Mouse (Mus musculus): ENCODE data around the gene Orai2.
"Not testable (repeated sequence)": the region's sequence is repeated elsewhere in the genome, so short reads cannot be mapped to it uniquely, and the experiment has no call there.

Gene Orai2

DNA sequence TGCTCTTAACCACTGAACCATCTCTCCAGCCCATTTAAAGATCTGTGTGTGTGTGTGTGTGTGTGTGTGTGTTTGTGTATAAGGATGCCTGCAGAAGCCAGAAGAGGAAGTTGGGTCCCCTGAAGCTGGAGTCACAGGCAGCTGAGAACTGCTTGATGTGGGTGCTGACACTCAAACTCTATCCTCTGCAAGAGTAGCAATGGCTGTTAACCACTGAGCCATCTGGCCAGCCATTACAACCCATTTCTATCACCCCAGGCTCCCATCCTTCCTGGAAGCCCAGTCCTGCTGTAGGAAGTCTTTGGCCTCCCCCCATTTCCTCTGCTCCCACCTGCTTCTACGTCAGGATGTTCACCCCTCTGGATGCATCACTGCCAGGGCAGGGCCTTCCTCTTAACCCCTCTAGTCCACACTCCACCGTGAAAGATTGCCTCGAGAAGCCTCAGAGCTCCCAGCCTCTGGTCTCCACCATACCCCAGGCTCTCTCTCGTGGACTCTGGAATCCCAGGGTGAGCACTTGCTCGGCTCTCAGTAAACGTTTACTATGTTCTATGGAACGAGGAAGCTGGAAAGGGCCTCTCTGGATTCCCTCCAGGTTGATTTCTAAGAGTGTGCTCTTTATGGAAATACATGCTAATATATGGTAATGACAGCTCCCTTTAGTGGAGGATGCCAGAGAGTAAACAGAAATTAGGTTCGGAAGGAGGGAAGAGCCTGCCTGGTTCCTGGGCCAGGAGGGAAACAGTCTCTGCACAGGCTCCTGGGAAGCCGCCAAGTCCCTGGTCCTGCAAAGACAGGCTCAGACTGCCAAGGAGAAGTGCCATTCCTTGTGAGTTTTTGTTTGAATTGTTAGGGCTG is 3.3 kb upstream of the Orai2 start:
- DNase-seq (ENCODE audit: low spot score in 2 of 2): peak in 1 of 2 experiments; percentile 61

DNA sequence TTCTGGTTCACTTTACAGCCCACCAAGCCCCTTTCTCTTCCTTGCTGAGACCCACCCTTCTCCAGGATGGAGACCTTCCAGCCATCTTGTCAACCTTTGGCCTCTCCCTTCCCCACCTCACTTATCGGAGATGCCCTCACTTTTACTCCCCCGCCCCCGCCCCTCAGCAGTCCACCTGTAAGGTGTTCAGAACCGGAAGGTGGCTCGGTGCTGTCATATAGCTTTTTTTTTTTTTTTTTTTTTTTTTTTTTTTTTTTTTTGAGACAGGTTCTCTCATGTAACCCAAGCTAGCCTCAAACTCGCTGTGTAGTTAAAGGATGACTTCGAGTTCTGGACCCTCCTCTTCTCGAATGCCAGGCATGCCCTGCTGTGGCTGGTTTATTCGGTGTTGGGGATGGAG is 2.4 kb upstream of the Orai2 start:
- DNase-seq (ENCODE audit: low spot score in 2 of 2): no peak

DNA sequence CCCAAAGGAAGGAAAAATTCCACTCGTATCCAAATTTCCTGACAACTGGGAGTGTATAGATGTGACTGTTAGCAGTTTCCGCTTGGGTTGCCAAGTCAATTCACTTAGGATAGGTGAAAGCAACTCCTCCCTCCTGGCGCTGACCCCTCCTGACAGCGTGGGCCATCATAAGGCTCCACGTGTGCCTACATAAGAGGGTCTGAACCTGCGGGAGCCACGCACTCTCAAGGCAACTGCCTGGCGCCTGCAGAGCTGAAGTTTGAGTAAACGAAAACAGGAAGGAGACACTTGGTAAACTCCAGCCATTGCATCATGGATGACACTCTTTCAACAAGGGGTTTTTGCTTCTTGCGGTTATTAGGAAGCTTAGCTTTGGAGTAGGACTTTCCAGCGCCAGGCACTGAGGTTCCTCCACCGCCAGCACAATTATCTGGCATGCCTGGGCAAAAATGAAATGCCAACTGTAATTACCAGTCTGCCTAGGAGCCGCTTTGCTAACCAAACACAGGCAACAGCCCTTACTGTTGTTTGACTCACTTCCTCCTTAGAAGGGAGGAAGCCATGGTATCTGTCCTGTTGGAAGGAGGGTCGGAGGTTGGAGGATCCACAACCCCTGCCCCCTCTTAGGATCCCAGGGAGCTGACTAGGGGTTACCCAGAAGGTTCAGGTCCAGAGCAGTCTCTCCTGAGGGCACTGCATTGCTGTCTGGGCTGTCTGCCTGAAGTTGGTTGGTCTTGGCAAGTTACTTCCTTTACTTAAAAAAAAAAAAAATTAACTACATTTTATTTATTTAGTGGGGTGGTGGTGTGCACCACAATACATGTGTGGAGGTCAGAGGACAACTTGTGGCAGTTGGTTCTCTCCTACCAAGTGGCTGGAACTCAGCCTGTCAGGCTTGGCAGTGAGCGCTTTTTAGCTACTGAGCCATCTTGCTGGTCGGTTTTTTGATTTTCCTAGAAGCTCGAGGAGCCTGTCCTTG is 1.1 kb upstream of the Orai2 start:
- DNase-seq (ENCODE audit: low spot score in 2 of 2): peak in 1 of 2 experiments; percentile 27

DNA sequence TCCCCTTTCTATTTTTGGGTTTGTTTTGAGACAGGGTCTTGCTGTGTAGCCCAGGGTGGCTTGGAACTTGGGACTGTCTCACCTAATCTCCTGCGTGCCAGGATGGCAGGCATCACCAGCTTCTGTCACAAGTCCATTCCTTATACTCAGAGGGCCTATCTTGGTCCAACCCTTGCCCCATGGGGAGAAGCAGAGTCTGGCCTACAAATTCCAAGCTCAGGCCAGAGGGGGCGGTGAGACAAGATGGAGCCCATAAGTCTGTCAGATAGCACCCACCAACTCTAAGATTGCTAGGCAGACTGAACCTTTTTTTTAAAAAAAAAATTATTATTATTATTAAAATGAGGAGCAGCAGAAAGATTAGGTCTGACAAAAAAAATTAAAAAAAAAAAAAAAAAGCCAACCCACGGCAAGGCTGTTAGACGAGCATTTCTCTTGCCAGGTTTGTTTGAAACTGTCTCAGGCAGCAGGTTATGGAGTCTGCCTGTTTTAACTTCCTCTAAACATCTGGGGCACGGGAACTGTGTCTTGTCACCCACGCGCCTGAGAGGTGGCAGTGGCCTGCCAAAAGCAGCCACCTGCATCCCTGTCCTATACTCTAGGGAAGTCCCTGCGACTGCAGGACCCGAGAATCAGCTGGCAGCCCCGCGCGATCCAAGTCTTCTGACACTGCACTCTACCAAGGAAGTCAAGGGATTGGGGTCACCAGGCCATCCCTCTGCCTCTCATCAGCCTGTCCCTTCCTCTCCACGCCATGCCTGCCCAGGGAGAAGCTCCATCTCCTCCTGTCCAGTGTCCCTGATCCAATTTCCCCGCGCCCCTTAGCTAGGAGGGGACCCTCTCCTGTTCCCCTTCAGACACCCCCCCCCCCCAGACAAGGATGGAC is 644 bp downstream of the Orai2 start:
- peak in 1 of 2 experiments; percentile 55 for DNase-seq (ENCODE audit: low spot score in 2 of 2)

- no peak for DNase-seq (ENCODE audit: low spot score in 2 of 2)
These were observed 2.4 kb downstream of the Orai2 start for GRCm38 (mm10) chr5:136168071-136168470.

GRCm38 (mm10) chr5:136167296-136167695 is 3.2 kb downstream of the Orai2 start:
- DNase-seq (ENCODE audit: low spot score in 2 of 2): no peak

- DNase-seq (ENCODE audit: low spot score in 2 of 2): no peak
These were observed 5.3 kb downstream of the Orai2 start for GRCm38 (mm10) chr5:136165246-136165645.

DNA sequence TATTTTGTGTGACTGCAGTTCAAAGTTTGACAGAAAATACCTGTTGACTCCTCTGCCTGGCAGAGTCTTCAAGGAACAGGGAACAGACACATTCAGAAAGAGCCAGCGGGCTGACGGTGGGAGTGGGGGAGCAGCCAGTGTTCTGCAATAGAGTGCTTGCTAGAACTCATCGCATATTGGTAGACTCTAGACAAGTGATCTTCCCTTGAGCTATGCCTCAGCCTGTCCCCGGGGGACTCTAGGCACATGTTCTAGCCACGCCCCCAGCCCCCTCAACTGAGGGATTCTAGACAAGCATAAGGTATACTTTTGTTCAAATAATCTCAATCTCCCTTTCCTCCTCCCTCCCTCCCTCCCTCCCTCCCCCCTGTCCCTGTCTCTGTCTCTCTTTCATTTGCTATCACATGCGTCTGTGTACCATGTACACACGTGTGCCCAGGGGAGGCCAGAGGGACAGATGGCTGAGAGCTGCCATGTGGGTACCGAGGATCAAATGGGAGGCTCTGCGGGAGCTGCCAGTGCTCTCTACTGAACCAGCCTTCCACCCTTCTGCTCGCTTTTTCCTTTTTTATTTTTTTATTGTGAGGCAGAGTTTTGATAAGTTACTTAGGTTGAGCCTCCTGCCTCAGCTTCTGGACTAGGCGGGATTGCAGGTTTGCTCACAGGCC is 6.6 kb downstream of the Orai2 start:
- no peak for DNase-seq (ENCODE audit: low spot score in 2 of 2)

DNA sequence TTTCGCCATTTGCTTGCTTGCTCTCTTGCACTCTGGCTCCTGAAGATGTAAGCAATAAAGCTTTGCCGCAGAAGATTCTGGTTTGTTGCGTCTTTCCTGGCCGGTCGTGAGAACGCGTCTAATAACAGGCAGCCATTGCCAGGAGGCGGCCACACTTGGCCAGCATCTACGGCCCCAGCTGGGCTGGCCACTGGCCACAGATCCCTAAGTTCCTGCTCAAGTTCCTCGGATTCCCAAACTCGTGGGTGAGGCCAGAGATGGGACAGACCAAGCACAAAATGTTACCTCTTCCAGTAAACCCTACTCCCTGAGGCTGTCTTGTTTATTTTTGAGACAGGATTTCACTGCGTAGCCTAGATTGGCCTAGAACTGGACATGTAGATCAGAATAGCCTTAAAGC is 10.4 kb downstream of the Orai2 start:
- not testable (repeated sequence) for DNase-seq (ENCODE audit: low spot score in 2 of 2)

- DNase-seq (ENCODE audit: low spot score in 2 of 2): no peak
These were observed 15.1 kb downstream of the Orai2 start for GRCm38 (mm10) chr5:136155399-136155798.

GRCm38 (mm10) chr5:136152365-136152764 is 18.1 kb downstream of the Orai2 start:
- no peak for DNase-seq (ENCODE audit: low spot score in 2 of 2)

DNA sequence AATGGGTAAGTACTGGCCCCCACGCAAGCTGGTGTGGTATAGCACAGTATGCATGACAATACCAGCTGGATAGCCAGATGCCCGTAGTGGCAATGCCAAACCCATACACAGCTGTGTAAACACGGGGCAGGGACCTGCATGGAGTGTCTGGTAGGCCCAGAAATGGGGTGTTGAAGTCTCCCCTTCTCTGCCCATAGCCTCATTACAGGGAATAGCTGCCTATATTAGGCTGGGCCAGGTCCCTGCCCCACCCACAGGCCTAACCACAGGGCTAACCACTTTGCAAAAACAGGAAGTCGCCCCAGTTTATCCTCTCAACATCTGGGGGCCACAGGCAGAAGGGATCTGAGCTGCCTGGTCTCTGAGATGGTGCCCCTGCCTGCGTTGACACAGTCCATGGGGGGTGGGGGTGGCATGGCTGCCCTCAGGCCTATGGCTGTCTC is 21.4 kb downstream of the Orai2 start:
- not testable (repeated sequence) for DNase-seq (ENCODE audit: low spot score in 2 of 2)

DNA sequence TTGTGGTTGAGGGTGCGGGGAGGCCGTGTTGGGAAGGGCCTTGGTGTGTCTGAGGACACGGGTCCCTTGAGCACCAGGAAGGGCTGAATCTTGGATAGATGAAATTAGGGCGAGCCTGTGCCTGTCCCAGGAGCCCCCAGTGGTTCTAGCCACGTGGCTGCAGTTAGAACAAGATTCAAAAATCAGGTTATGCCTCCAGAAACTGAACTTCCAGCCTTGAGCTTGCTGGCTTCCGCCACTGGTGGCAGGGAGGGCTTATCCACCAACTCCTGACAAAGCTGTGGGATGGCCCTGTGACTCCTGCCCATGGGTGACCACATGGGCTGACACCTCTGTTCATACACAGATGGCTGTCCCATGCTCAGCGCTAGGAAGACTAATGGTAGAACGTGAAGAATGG is 22.8 kb downstream of the Orai2 start:
- no peak for DNase-seq (ENCODE audit: low spot score in 2 of 2)

- no peak for DNase-seq (ENCODE audit: low spot score in 2 of 2)
These were observed 23.6 kb downstream of the Orai2 start for GRCm38 (mm10) chr5:136146936-136147335.

GRCm38 (mm10) chr5:136144606-136145430 is 25.7 kb downstream of the Orai2 start:
- DNase-seq (ENCODE audit: low spot score in 2 of 2): no peak

- DNase-seq (ENCODE audit: low spot score in 2 of 2): no peak
These were observed 27.3 kb downstream of the Orai2 start for GRCm38 (mm10) chr5:136143161-136143755.

- no peak for DNase-seq (ENCODE audit: low spot score in 2 of 2)
These were observed 27.8 kb downstream of the Orai2 start for GRCm38 (mm10) chr5:136142746-136143145.

DNA sequence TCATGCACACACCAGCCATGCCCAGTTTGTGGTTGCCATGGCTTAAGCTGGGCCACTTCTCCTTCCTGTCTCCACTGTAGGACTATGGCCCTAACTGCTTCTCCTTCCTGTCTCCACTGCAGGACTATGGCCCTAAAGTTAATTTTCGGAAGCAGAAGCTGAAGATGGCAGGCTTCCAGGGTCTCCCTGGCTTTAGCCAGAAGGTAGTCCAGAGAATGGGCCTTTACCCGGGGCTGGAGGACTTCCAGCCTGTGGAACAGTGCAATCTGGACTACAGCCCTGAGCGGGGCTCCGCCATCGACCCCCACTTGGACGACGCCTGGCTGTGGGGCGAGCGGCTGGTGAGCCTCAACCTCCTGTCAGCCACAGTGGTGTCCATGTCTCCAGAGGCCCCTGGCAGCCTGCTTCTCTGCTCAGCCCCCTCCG is 30.4 kb downstream of the Orai2 start:
- DNase-seq (ENCODE audit: low spot score in 2 of 2): no peak

DNA sequence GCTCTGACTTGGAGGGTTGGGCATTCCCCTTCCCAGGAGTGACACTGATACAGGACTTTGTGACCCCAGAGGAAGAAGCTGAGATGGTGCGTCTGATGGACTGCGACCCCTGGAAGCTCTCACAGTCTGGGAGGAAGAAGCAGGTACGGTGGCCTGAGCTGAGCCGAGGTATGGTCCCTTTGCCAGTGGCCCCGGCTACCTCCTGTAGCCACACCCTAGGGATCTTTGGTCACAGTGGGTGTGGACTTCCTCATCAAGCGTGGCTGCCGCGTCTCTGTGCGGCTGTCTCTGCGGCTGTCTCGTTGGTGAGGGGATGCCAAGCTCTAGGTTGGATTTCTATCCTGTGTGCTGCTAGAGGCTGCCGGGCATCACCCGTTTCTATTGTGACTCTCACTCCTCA is 31.1 kb downstream of the Orai2 start:
- DNase-seq (ENCODE audit: low spot score in 2 of 2): no peak

Data from left cerebral cortex, adult 9 months (tissue).